Mouse (Mus musculus): ENCODE measurements around the gene Hoxd11.

Gene Hoxd11

DNA sequence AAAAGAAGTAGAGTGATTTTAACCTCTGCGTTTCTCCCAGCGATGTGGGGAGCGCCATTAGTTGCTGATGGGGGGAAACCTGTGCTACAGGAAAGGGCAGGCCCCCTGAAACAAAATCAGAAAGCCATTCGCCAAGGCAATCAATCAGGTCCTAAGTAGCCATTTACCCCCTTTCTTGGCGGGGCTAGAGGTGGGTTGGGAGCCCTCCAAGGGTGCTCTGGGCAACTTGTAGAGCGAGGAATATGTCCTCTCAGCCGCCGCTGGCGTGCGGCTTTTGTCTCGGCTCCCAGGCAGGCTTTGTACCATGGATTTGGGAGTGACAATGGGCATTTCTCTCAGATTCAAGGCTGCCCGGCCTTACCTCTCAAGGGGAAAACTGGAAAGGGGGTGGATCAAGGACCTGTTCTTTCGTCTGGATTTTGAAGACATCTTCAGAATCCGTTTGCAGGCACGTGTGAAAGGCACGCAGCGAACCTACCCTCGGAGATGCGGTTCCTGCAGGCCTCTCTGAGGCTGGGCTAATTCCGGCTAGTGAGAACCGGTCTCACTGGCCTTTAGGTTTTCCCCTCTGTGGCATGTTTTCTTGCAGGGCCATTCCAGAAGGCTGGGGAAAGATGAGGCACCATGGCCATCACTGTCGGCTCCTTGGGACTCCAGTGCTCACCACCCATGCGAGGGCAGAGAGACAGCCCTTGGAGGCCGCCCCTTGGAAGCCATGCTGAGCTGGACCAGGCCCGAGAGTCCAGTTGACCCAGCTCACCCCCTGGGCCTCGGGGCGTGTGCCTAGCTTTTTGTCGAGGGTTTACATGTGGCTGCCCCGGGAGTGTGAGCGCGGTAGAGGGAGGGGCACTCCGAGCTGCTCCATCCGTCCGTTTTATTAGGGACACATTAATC is 17.3 kb downstream of the Hoxd11 start:
- DNase-seq = peak; percentile 69

- peak; percentile 89 for DNase-seq
Observed at GRCm38 (mm10) chr2:74697567-74698121, 18.3 kb downstream of the Hoxd11 start, which contains the start of gene Hoxd9. Gene Hoxd9 (plus strand): TSS chr2:74697727.

DNA sequence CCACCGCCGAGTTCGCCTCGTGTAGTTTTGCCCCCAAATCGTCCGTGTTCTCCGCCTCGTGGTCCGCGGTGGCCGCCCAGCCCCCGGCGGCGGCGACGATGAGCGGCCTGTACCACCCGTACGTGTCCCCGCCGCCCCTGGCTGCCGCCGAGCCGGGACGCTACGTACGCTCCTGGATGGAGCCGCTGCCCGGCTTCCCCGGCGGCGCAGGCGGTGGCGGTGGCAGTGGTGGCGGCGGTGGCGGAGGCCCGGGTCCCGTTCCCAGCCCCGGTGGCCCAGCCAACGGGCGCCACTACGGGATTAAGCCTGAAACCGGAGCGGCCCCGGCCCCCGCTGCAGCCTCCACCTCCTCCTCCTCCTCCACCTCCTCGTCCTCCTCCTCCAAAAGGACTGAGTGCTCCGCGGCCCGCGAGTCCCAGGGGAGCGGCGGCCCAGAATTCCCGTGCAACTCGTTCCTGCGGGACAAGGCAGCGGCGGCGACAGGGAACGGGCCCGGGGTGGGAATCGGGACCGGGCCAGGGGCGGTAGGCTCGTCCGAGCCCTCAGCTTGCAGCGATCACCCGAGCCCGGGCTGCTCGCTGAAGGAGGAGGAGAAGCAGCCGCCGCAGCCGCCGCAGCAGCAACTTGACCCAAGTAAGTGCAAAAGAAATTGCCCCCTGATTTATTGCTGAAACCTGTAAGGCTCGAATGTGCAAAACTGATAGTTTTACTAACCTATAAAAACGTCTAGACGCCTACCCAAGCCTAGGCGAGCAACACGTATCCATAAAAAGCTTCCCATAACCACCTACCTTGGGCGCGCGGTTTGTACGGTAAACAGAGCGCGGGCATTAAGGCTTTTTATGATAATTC is 19.1 kb downstream of the Hoxd11 start:
- DNase-seq = peak; percentile 67

GRCm38 (mm10) chr2:74699053-74699430 is 19.7 kb downstream of the Hoxd11 start:
- DNase-seq = peak; percentile 48

GRCm38 (mm10) chr2:74699664-74700545 is 20.5 kb downstream of the Hoxd11 start:
- peak; percentile 43 for DNase-seq

GRCm38 (mm10) chr2:74700546-74701112 is 21.3 kb downstream of the Hoxd11 start:
- DNase-seq = peak; percentile 76

DNA sequence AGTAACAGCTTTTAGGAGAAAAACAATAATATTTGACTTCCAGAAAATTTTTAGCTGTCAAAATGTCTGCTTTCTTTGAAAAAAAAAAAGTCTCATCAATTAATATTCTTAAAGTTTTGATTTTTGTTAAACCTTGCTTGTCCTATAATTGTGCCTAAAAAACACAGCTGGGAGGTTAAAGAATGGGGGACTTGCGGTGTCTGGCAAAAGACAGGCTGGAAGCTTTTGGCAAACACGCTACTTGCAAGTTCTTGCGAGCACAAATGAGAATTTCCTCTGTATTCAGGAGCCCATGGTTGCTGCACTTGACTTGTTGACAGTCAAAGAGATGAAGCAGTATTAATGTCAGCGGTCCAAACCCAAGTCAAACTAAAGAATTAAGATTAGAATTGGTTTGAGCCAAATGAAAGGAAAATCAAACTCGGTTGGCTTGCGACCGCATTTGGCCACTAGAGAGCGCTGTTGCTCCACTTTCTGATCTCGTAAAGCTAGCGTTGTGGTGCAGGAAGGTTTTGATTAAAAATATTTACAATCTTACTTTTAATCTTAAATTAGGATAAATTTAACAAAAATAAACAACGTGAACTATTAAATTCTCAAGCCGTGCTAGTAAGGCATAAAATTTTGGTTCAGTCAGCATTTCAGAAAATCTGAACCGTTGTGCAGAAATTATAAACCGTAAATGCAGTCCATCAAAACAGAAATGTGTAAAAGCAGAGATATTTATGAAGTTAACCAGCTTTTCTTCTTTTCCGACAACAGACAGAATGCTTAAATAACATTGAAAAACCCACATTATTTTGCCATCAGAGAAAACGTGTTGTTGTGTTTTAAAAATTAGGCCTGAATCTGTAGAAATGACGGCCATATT is 22.8 kb downstream of the Hoxd11 start:
- DNase-seq = peak; percentile 91

- DNase-seq = no peak
Observed at GRCm38 (mm10) chr2:74702820-74703219, 23.5 kb downstream of the Hoxd11 start.

- DNase-seq = peak; percentile 11
Observed at GRCm38 (mm10) chr2:74703317-74703716, 24.0 kb downstream of the Hoxd11 start.

- peak; percentile 84 for DNase-seq
Observed at GRCm38 (mm10) chr2:74703720-74704392, 24.5 kb downstream of the Hoxd11 start.

DNA sequence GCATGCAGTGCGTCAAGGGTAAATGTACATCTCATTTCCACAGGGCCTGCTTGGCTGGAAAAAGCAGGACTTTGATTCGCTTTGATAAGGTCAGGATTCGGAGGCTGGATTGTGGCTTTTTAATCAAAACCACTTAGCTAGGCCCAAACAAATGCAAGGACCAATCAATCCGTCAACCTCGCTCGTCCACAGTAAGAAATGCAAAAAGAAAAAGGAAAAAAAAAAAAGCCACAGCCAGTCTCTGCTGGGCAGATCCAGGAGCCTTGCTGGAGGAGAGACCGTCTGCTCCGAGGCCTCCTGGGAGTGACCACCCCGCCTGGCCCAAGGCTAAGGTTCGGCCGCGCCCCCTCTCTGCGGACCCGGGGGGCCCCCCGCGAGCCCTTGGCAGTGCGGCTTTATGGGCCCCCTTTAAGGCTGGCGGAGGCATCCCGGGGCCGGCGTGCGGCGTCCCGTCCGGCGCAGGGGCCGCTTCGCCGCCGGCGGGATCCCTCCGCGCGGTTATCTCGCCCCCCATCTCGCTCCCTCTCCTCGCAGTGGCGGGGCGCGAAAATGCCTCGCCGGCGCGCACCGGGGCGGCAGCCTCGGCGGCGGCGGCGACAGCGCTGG is 25.1 kb downstream of the Hoxd11 start, which contains the start of gene Hoxd8:
Hoxd8 (plus strand) TSS at position 223 of the 606 bp plus-strand sequence.
- DNase-seq = peak; percentile 94

GRCm38 (mm10) chr2:74704999-74705466 is 25.7 kb downstream of the Hoxd11 start:
- peak; percentile 77 for DNase-seq

DNA sequence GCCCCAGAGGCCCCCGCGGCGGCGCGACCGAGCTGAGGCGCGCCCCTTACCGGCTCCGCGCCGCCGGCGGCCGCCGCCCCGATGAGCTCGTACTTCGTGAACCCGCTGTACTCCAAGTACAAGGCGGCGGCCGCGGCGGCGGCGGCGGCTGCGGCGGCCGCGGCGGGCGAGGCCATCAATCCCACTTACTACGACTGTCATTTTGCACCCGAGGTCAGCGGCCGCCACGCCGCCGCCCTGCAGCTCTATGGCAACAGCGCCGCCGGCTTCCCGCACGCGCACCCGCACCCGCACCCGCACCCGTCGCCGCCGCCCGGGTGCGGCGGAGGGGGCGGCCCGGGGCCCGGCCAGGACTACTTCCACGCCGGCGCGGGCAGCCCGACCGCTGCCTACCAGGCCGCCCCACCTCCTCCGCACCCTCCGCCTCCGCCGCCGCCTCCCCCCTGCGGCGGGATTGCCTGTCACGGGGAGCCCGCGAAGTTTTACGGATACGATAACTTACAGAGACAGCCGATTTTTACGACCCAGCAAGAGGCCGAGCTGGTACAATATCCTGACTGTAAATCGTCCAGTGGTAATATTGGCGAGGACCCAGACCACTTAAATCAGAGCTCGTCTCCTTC is 26.2 kb downstream of the Hoxd11 start:
- peak; percentile 82 for DNase-seq

GRCm38 (mm10) chr2:74706393-74706960 is 27.1 kb downstream of the Hoxd11 start:
- DNase-seq = no peak

GRCm38 (mm10) chr2:74707599-74707998 is 28.2 kb downstream of the Hoxd11 start:
- DNase-seq = no peak

DNA sequence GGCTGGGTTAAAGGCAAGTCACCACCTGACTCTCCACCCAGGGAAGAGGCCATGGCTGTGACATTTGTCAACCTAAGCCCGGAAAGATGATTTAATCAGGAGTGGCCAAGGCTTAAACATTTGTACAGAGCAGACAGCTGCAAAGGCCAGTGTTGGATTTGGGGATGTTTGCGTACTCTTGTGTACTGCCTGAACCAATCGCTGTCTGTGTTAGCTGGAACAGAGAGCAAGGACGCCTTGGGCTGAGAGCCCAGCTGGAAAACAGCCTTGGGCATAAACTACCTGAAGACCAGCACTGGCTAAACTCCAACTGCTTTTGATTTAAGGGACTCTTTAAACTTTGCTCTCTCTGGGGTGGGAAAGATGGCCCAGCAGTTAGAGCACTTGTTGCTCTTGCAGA is 29.3 kb downstream of the Hoxd11 start:
- peak; percentile 65 for DNase-seq

DNA sequence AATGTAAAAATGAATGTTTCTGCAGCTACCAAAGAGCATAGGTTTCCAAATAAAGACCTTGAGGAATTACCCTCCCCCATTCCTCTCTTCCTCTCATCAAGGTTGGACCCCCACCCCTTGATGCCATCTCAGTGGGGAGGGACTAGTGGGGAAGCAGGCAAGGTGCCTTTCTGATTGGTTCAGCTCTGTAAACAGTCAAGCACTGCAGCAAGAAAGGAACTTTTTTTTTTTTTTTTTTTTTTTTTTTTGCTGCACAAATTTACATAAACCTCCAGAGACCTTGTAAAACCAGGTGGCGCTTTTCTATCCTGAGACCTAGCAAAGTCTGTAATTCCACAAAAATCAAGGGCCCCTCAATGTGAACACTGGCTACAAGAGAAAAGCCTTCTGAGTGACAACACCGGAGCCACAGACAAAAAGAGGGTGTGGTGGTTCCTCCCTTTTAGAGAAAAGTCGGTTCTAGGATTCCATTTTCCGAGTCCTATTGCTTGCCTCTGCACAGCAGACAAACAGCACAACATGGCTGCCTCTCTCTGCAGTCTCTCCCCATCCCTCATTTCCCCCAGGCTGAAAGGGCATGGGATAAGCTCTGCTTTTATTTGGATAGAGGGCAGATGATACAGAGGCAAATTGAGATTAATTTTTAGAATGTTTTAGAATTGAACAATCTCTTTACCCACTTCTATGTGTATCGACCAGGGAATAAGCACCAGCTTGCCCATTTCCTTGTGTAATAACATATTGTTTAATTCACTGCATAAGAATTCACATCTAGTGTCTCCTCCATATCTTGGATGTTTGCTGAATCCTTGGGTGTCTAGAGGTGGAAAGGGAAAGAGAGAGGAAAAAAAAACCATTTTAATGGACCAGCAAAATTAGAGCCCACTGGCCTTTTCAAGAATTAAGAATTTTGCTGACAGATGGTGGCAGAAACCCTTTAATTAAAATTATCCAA is 30.4 kb downstream of the Hoxd11 start:
- no peak for DNase-seq

All from kidney, postnatal 14 days (tissue).